Mouse (Mus musculus): Measurements from ENCODE around the gene Smarcd1.
"Not testable (repeated sequence)": the region's sequence is repeated elsewhere in the genome, so short reads cannot be mapped to it uniquely, and the experiment has no call there.

Gene Smarcd1

GRCm38 (mm10) chr15:99682880-99683279, 19.0 kb upstream of the Smarcd1 start:
- DNase-seq (ENCODE audit: low read depth, low spot score): peak; percentile 61

GRCm38 (mm10) chr15:99684156-99684555, 17.8 kb upstream of the Smarcd1 start:
- DNase-seq (ENCODE audit: low read depth, low spot score): no peak

GRCm38 (mm10) chr15:99688712-99689111, 13.2 kb upstream of the Smarcd1 start:
- DNase-seq (ENCODE audit: low read depth, low spot score): peak; percentile 65

DNA sequence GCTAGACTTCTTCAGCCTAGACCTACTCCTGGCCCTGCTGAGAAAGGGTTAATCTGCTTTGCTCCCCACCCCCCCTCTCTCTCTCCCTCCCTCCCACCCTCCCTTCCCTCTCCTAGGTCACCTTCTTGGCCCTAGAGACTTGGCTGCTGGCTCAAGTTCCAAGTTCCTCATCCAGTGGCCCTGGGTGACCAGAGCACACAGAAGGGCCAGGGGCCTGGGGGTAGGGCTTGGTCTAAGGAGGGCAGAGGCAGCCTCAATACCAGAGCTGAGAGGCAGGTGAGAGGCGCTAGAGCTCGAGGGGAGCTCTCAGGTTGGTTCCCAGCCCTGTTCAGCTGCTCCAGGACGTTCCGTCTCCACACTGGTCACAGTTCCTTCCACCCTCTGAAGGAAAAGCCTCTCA, 11.0 kb upstream of the Smarcd1 start:
- DNase-seq (ENCODE audit: low read depth, low spot score): no peak

DNA sequence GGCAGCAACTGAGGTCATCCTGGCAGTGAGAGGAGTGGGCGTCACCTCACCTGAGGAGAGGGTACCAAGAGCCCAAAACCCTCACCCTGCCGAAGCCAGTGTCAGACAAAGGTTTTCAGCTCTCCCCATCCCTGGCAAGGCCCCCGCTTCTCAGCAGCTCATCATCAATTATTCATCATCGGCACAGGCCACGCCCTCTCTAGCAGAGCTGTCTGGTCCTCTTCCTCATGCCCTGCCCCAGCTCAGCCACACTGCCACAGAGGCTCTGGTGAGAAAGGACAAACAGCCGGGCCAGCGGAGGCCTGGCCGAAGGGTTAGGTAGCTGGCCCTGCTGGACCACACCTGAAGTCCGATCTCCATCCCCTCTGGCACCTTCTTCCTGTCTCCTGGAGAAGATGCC, 10.0 kb upstream of the Smarcd1 start:
- no peak for DNase-seq (ENCODE audit: low read depth, low spot score)

DNA sequence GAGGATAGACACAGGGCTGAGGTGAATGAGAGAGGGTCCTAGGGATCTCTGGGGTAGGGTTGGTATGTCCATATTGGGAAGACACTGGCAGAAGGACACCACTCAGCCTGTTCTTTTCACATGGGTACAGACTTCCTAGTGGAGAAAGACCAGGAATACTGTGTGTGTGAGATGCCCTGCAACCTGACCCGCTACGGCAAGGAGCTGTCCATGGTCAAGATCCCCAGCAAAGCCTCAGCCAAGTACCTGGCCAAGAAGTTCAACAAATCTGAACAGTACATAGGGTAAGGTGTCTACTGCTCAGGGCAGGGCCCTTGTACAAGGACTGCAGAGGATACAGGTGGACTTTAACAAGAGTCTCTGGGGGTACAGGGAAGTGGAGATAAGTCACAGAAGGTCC, 4.6 kb upstream of the Smarcd1 start:
- DNase-seq (ENCODE audit: low read depth, low spot score): no peak

- no peak for DNase-seq (ENCODE audit: low read depth, low spot score)
These were observed 3.3 kb upstream of the Smarcd1 start for GRCm38 (mm10) chr15:99698533-99699085.

DNA sequence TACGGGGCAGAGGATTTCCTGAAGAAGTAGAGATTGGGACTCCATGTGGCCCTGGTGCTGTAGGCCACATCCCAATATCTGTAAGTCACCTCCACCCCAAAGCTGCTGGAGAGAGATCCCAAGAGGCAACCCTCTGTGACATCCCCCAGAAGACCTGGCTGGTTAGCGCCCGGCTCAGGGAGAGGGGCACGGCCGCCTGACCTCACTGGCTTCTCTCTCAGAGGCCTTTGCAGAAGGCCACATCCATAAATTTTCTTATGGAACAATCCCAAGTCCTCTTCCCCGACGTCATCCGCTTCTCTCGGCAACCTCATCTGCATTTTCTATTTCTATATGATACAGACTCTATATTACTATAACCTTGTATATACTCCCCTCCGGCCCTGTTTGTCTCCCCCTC, 2.2 kb upstream of the Smarcd1 start:
- DNase-seq (ENCODE audit: low read depth, low spot score): no peak

GRCm38 (mm10) chr15:99700219-99701106, 1.5 kb upstream of the Smarcd1 start:
- DNase-seq (ENCODE audit: low read depth, low spot score): no peak

GRCm38 (mm10) chr15:99701640-99701998, 310 bp upstream of the Smarcd1 start:
- not testable (repeated sequence) for DNase-seq (ENCODE audit: low read depth, low spot score)

GRCm38 (mm10) chr15:99703104-99703503, 1.2 kb downstream of the Smarcd1 start:
- DNase-seq (ENCODE audit: low read depth, low spot score): no peak

GRCm38 (mm10) chr15:99703676-99704040, 1.7 kb downstream of the Smarcd1 start:
- no peak for DNase-seq (ENCODE audit: low read depth, low spot score)

- DNase-seq (ENCODE audit: low read depth, low spot score): no peak
These were observed 2.2 kb downstream of the Smarcd1 start for GRCm38 (mm10) chr15:99704041-99704681.

- no peak for DNase-seq (ENCODE audit: low read depth, low spot score)
These were observed 3.0 kb downstream of the Smarcd1 start for GRCm38 (mm10) chr15:99704881-99705280.

GRCm38 (mm10) chr15:99705440-99706048, 3.6 kb downstream of the Smarcd1 start, which contains the start of gene Gm17349:
Gene Gm17349, minus strand, starts transcription at chr15:99705490.
- DNase-seq (ENCODE audit: low read depth, low spot score): peak; percentile 74

DNA sequence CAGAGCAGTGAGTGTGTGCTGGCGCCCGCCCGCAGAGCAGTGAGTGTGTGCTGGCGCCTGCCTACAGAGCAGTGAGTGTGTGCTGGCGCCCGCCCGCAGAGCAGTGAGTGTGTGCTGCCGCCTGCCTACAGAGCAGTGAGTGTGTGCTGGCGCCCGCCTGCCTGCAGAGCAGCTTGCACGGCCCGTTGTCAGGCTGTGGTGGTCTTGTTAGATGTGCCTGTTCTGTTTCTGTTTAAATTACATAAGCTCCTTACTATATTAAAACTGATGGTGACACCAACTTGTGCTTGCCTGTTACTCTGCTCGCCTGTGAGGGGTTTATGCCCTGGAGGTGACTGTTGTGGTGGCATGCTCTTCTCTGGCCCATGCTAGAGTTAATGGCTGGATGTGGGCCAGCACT, 6.2 kb downstream of the Smarcd1 start:
- DNase-seq (ENCODE audit: low read depth, low spot score): no peak

DNA sequence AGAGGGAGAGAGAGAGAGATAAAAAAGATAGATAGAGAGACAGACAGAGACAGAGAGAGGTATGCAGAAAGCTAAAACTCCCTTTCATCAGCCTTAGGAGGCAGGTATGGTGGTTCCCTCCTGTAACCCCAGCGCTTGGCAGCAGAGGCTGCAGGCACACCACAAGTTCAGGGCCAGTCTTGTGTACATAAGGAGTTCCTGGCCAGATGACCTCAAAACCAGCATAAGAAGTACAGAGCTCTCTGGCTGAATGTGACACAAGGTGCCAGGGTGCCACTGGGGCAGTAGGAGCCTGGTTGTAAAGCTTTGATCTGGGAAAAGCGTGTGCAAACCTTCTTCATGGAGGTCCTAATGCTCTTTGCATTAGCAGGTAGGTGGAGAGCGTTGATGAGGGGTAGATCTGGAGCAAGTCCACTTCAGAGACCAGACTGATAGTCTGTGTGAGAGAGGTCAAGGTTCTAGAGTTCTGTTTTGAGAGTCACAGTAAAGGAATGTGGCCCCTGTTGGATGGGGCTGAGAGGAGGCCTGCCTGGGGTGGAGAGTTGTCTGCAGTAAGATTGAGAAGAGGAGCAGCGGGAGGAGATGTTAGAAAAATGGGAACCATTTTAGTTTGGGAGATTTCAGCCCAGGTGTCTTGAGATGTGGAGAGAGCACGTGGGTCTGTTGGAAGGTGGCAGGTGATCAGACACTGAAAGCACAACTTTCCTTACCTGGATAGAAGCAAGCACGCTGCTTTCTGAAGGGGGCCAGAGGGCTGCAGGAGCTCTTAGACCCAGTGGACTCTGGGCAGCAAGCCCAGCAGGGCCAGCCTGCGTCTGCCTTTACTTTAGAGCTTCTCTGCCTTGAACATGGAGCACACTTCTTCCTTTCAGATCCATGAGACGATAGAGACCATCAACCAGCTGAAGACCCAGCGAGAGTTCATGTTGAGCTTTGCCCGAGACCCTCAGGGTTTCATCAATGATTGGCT, 8.6 kb downstream of the Smarcd1 start:
- DNase-seq (ENCODE audit: low read depth, low spot score): no peak

- no peak for DNase-seq (ENCODE audit: low read depth, low spot score)
These were observed 9.6 kb downstream of the Smarcd1 start for GRCm38 (mm10) chr15:99711491-99711890.

- DNase-seq (ENCODE audit: low read depth, low spot score): no peak
These were observed 11.0 kb downstream of the Smarcd1 start for GRCm38 (mm10) chr15:99712666-99713559.

DNA sequence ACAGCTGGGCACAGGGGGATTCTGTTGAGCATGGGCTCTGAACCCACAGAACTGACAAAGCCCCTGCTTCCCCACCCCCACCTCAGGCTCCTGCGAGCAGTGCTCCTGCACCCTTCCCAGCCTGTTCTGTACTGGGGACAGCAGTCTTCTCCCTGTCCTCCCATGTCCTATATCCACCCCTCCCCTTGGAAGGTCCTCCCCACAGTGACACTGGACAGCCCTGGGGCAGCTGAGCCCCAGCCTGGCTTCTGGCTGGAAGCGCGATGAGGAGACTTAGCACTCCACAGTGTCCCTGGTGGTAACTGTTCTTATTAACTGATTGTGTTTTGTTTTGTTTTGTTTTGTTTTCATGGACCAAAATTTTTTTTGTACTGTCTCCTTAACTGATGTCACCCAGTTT, 11.6 kb downstream of the Smarcd1 start:
- DNase-seq (ENCODE audit: low read depth, low spot score): no peak
